Mouse (Mus musculus): ENCODE measurements around the gene Palb2.

- TF ChIP-seq POLR2A (IDR thresholded peaks at IDR 0.05; ENCODE audit: extremely low read depth, insufficient read depth, low read length) (no peak), CTCF (IDR thresholded peaks at IDR 0.05; ENCODE audit: extremely low read depth, insufficient read depth, low read length) (no peak)
Measured at GRCm38 (mm10) chr7:122171613-122172012, 38.8 kb upstream of the Palb2 start.
